Mouse (Mus musculus): ENCODE data around the gene Snx8. TPM values are rescaled to one million over a fixed set of nuclear protein-coding genes. Genes with fewer than 3 reads are reported as not detected.

The Snx8 gene
- 10 to 100 TPM; 21.1 to 21.4 TPM for polyA plus RNA-seq (2012; fragmentation: generic; extraction: Trizol)

DNA sequence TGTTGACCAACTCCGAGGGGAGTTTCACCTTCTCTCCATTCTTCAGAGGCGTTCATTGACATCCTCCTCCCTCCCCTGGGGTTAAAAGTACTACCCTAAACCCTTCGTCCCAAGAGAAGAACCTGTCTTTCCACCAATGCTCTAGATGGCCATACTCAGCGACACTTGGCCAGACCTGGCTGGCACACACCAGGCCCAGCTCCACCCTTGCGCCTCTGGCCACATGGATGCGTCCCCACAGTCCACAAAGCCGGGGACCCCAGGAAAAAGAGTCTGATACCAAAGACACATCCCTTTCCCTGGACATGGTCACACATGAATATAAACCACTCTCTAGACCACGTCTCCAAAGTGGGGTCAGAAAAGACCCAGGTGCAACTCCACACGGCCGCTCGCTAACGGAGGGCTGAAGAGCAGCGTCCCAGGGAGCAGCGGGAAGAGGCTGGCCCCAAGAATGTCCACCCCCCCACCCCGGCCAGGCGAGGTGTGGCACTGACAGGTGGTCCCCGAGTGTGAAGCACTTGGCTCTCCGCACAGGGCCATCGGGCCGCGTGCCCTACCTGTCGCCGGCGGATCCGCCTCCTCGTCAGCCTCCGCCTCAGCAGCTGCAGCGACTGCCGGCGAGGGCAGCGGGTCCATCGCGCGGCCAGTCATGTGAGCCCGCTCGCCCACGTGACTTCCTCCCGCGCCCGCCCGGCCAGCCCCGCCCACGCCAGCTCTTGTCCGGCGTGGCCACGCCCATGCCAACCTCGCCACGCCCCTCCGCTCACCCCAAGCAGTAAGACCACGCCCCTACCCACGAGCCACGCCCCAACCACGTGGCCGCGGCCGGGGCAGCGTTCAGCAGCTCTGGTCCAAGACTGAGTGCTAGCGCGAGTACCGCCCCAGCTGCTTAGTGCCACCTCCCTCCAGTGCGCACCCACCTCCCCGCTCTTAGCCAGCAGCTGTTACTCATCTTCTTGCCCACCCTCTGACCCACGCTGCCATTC lies at the start of gene Snx8:
Snx8 (minus strand) TSS at position 675 of the 989 bp plus-strand sequence.

DNA sequence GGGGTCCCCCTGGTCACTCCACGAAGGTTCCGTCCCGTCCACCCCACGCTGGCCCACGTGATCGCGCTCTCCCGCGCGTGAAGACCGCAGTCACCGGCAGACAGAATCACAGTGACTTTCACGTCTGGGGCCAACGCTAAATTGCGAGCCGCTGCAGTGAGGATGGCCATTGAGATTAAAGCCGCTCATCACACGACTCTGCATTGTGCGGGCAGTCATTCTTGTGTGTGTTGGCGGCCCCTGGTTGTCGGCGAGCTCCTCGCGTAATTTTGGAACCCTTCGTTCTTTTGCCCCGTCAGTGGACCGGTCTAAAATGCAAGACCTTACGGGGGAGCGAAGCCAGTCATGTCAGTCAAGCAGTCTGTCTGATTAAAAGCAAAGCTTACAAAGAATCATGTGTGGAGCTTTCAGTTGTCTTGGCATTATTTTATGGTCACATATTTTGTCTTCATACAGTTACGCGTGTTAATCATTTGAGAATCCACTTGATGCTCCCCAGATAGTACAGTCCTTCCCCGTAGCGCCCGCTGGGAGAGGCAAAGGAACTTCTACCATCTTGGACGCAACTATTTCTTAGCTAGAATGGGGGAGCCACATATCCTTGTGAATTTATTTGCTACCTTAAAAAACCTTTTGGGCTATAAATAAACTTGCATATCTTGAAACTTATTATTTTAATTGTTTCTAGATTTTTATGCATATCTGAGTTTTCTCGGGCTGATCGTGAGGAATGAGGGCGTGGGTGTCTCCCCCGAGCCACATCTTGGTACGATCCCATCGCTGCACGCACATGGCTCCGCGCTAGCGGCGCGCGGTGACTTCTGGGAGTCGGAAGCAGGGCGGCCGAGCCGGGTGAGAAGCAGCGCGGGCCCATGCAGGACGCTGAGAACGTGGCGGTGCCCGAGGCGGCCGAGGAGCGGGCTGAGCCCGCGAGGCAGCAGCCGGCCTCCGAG lies 29.7 kb upstream of the Snx8 start, which contains the start of gene Eif3b:
Eif3b (plus strand) TSS at position 840 of the 953 bp plus-strand sequence.

DNA sequence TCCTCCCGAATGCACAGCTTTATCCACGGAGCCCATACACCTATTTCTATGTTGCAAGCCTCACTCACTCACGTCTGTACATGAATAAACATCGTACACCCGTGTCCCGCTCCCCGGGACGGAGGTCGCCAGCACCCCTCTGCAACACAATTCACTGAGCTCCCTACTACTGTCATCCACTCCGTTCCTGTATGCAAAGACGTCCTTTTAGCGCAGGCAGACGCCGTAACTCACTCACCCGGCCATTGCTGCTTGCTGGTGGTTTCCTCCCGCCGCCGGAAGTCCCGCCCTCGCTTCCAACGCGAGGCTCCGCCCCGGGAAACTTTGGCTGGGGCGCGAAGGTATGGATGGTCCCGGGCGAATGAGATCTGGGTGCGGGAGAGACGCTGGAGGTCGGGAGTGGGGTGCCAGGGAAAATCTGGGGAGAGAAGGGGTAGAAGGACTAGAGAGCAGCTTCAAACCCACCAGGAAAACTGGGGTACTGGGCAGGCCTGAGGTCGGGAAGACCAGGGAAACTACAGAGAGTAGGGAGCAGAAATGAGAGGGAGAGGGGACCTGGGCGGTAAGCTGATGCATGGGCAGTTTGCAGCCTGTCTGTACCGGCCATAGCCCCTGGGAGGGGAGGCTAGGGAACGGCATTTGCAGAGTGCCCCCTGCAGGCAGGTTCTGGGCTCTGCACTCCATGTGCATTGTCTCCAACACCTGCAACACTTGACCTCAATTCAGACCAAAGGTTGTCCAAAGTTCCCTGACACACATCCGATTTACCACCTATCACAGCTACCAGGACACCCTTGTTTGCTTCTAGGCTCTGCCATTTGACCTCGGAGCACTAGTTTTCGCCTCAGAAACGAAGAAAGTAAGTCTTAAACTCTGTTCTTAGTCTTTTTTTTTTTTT lies 57.2 kb downstream of the Snx8 start, which contains the start of gene Mrm2:
Mrm2 (minus strand) TSS at position 284 of the 898 bp plus-strand sequence.

DNA sequence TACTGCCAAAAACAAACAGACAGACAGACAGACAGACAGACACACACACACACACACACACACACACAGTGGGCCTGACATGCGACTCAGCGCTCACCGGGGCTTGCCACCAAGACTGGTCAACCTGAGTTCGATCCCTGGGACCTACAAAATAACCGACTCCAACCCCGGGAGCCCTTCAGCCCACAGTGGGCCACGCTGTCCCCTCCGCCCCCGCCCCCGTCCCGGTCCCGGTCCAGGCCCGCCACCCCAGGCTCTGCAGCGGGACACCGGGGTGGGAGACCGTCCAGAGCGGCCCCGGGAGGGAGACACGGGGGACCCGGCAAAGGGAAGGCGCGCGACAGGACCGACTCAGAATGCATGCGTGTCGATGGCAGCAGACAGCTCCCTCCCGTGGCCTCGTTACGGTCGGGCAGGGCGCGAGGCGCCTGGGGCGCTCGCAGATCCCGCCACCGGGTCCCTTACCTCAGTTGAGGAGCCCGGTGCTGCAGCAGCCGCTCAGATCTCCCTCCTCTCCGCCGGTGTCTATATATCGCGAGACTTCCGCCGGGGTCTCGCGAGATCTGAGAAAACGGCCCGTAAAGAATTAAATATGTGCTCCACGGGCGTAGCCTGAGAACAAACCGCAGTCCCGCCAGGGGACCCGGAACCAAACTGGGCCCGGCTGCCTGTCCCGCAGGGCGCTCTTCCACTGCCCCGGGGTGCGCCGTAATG lies 67.9 kb downstream of the Snx8 start, which contains the start of the genes Mad1l1 and Nudt1:
Mad1l1 (minus strand) TSS at position 511 of the 714 bp plus-strand sequence.
Nudt1 (plus strand) TSS at position 615 of the 714 bp plus-strand sequence.

Other genes starting within 250 kb of the Snx8 start
- 10 to 100 TPM; 32.9 to 58.6 TPM for gene Mad1l1, start 67.7 kb downstream of the Snx8 start, polyA plus RNA-seq (2012; fragmentation: generic; extraction: Trizol)
- 10 to 100 TPM; 48.1 to 52.9 TPM for gene Nudt1, start 67.6 kb downstream of the Snx8 start, polyA plus RNA-seq (2012; fragmentation: generic; extraction: Trizol)
- gene Mrm2, start 57.4 kb downstream of the Snx8 start, polyA plus RNA-seq (2012; fragmentation: generic; extraction: Trizol): 10 to 100 TPM in 1 of 2 experiments, 1 to 10 TPM in 1; 7.7 to 12.9 TPM
- 100 to 1,000 TPM; 114 to 307 TPM for gene Eif3b, start 30.1 kb upstream of the Snx8 start, polyA plus RNA-seq (2012; fragmentation: generic; extraction: Trizol)
- gene Gm4869, start 56.4 kb upstream of the Snx8 start, polyA plus RNA-seq (2012; fragmentation: generic; extraction: Trizol): under 1 TPM in 1 of 2 experiments, not detected in 1; 0.01 TPM
- gene Chst12, start 116.3 kb upstream of the Snx8 start, polyA plus RNA-seq (2012; fragmentation: generic; extraction: Trizol): 10 to 100 TPM; 14.8 to 36.3 TPM
- not detected for gene Grifin, start 175.8 kb upstream of the Snx8 start, polyA plus RNA-seq (2012; fragmentation: generic; extraction: Trizol)
- 10 to 100 TPM; 10.6 to 11.6 TPM for gene Lfng, start 218.1 kb upstream of the Snx8 start, polyA plus RNA-seq (2012; fragmentation: generic; extraction: Trizol)